Mouse (Mus musculus) MEL (cell line): ENCODE measurements around the gene Osgin1.

Experiments used
- CTCF ChIP-seq, 3 experiments: IDR thresholded peaks in 2 of 3; conservative IDR thresholded peaks in 1 of 3; 2 replicates each; pipeline ENCODE4 v1.5.1; 2011 to 2012; ENCODE audit warnings: low read length in 3 of 3, low read depth in 2 of 3, mild to moderate bottlenecking in 2 of 3, improper control_type of control experiment in 1 of 3, inconsistent platforms in 1 of 3, mixed read lengths in 1 of 3, moderate library complexity in 1 of 3; ENCODE audit not compliant: control insufficient read depth in 1 of 3, insufficient read depth in 1 of 3, poor library complexity in 1 of 3, severe bottlenecking in 1 of 3
- EP300 ChIP-seq, 2 experiments: IDR thresholded peaks; 2 replicates each; pipeline ENCODE4 v1.6.1; 2011; ENCODE audit warnings: improper control_type of control experiment in 2 of 2, low read length in 2 of 2, low read depth in 1 of 2, mild to moderate bottlenecking in 1 of 2
- NELFE ChIP-seq: IDR thresholded peaks from 2 replicates; pipeline ENCODE4 v1.6.1; 2011; ENCODE audit warnings: low read depth, low read length, improper control_type of control experiment
- POLR2A ChIP-seq, 2 experiments: IDR thresholded peaks; 2 replicates each; pipeline ENCODE4 v1.6.1; 2011 to 2012; ENCODE audit warnings: low read length in 2 of 2, mild to moderate bottlenecking in 2 of 2, control low read depth in 1 of 2, improper control_type of control experiment in 1 of 2, low read depth in 1 of 2, moderate library complexity in 1 of 2; ENCODE audit not compliant: control insufficient read depth in 1 of 2, insufficient read depth in 1 of 2, poor library complexity in 1 of 2
- SIN3A ChIP-seq: IDR thresholded peaks from 2 replicates; pipeline ENCODE4 v1.6.1; 2012; ENCODE audit warnings: low read length, improper control_type of control experiment, inconsistent platforms
- TCF12 ChIP-seq: IDR thresholded peaks from 2 replicates; pipeline ENCODE4 v1.6.1; 2014; ENCODE audit warnings: low read depth, mild to moderate bottlenecking, inconsistent platforms, low read length, improper control_type of control experiment, moderate library complexity
- ZC3H11A ChIP-seq: IDR thresholded peaks from 2 replicates; pipeline ENCODE4 v1.6.1; 2012; ENCODE audit warnings: low read depth, mild to moderate bottlenecking, inconsistent platforms, low read length, improper control_type of control experiment

GRCm38 (mm10) chr8:119428350-119428740 lies 5.6 kb upstream of the Osgin1 start:
- TF ChIP-seq POLR2A (IDR thresholded peaks at IDR 0.05; ENCODE audit: control insufficient read depth in 1 of 2, insufficient read depth in 1 of 2, low read depth in 1 of 2, low read length in 2 of 2, poor library complexity in 1 of 2), result no peak
- no peak for TF ChIP-seq CTCF (IDR thresholded peaks at IDR 0.05 in 2 of 3, conservative IDR thresholded peaks at IDR 0.05 in 1 of 3; ENCODE audit: control insufficient read depth in 1 of 3, insufficient read depth in 1 of 3, low read depth in 2 of 3, low read length in 3 of 3, poor library complexity in 1 of 3, severe bottlenecking in 1 of 3)
- TF ChIP-seq ZC3H11A, result no peak
- TF ChIP-seq NELFE, result no peak
- TF ChIP-seq EP300 (IDR thresholded peaks at IDR 0.05; ENCODE audit: low read depth in 1 of 2, low read length in 2 of 2), result no peak
- no peak for TF ChIP-seq TCF12
- no peak for TF ChIP-seq SIN3A
